Mouse (Mus musculus) erythroblast, embryonic 14.5 days (primary cell): ENCODE measurements around the gene Cfap97d1.

Source experiments
- GATA1 ChIP-seq: IDR thresholded peaks from 2 replicates; pipeline ENCODE4 v1.6.1; 2012; ENCODE audit warnings: low read length, inconsistent platforms, mixed read lengths
- TAL1 ChIP-seq: IDR thresholded peaks from 3 replicates; pipeline ENCODE4 v1.6.1; 2012; ENCODE audit warnings: low read length, inconsistent platforms, mixed read lengths

GRCm38 (mm10) chr11:101936421-101936820 lies 47.7 kb upstream of the Cfap97d1 start:
- TF ChIP-seq TAL1, result no peak
- TF ChIP-seq GATA1, result no peak
